Mouse (Mus musculus): ENCODE results near the gene Slc22a17.

DNA sequence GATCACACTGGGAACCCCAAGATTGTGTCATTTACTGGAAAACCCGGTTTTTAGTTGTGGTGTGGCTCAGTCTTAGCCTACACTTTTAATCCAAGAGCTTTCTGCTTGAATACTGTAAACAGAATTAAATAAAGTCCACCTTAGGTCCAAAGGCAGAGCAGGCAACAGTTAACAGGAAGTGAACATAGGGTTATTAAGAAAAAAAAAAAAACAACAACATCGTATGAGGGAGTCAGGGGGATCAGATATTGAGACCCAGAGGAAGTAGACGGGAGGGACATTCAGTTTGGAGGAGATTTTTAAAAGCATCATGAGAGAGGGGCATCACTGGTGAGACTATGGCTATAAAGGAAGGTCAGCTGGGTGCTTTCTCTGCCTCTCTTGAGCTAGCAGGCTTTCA lies 46.7 kb downstream of the Slc22a17 start:
- TF ChIP-seq CTCF (IDR thresholded peaks at IDR 0.05; ENCODE audit: control insufficient read depth, insufficient read depth, insufficient read length) (no peak), MAX (IDR thresholded peaks at IDR 0.05) (no peak), MYOD1 (IDR thresholded peaks at IDR 0.05; ENCODE audit: control insufficient read depth, insufficient read length, low read depth) (no peak), CEBPB (IDR thresholded peaks at IDR 0.05; ENCODE audit: low read depth) (no peak), MYOG (IDR thresholded peaks at IDR 0.05; ENCODE audit: control insufficient read depth, extremely low read depth, insufficient read length) (no peak), USF1 (IDR thresholded peaks at IDR 0.05; ENCODE audit: low read depth) (no peak), FOSL1 (IDR thresholded peaks at IDR 0.05; ENCODE audit: insufficient read depth, low read length, poor library complexity, severe bottlenecking) (no peak)
